Mouse (Mus musculus) ovary, postnatal 36 days (tissue): ENCODE measurements around the gene Hirip3.
A peak's percentile ranks its signal among the peaks of the same experiment; 100 is the strongest.

ENCODE experiments used
- DNase-seq: peaks from one replicate; pipeline ENCODE4 v3.0.0; 2022; ENCODE audit warnings: low spot score, mixed read lengths

The Hirip3 gene

DNA sequence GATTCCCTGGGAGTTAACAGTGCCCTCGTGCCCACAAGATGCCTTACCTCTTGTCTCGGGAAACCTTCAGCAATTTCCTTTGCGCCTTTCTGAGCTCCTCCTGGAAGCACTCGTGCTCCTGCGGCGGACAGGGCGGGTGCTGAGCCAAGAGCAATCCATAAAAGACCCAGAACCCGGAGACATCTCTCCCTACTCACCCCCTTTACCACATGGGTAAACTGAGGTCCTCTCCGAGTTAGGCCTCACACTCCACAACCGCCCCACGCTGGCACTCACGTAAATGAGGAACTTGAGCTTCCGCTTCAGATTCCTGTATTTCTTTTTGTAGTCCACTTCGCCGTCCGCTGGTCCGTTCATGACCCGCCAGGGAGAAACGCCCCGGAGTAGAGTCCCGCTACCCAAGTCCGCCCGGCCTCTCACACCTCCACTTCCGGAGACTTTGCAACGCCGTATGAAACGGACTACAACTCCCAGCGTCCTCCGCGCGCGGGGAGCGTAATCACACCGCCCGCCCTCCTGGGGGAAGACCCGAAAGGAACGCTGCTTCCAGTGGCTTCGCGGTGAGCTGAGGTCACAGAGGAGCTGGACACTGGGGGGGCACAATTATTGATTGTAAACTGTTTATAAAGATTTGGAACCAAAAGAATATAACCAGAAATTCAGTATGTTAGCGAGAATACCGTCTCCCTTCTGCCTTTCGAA lies at the start of gene Hirip3:
Gene Hirip3 (plus strand): TSS at position 544 of the 702 bp plus-strand sequence.
- peak; percentile 93 for DNase-seq

DNA sequence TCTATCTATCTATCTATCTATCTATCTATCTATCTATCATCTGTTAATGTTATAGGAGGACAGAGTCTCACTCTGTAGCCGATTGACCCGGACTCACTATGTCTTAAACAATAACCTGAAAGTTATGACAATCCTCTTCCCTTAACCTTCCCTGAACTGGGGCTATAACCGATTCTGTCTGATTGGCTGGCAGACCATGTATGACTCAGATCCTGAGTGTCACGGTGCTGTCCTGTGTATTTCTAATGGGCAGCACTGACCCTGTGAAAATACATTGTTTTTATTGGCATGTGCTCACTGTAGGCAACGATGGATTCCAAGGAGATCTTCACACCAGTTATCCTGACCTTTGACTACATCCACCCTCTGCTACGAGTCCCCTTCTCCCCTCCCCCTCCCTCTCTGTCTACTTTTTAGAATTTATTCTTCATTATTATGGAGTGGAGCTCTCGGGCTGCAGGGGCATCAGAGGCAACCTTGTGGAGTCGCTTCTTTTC lies 46.0 kb upstream of the Hirip3 start:
- no peak for DNase-seq

DNA sequence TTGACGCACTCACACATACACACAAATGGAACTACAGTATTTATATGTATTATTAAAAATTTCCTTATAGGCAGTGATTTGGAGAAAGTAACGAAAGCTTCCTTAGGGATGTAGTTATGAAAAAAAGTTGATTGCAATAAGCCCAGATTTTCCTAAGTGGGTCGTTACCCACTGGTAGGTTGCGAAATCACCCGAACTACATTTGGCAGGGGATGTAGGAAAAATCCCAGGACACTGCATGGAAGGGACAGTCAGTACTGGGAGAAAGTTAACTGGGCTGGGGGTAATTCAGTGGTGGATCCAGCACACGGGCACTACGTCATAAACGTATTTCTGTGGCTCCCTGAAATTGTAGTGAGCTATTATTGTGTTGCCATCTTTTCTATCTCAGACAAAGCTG lies 45.3 kb upstream of the Hirip3 start:
- no peak for DNase-seq

DNA sequence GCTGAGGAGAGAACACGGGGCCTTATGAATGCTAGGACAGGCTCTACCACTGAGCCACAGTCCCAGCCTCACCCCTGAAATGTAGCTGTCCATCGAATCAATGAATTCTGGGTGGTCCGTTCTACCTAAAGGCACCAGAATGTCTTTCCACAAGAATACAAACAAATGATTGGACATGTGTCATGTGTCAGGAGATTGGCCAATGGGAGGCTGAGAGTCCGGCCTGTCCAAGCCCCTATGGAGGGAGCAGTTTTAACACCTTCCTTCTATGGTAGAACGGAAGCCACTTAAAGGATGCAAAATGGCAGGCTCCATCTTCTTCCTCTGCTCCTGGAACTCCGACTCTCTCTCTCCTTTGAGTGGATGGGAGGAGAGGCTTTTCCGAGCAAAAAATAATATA lies 44.2 kb upstream of the Hirip3 start:
- no peak for DNase-seq

- no peak for DNase-seq
Observed at GRCm38 (mm10) chr7:126818818-126819217, 43.0 kb upstream of the Hirip3 start.

DNA sequence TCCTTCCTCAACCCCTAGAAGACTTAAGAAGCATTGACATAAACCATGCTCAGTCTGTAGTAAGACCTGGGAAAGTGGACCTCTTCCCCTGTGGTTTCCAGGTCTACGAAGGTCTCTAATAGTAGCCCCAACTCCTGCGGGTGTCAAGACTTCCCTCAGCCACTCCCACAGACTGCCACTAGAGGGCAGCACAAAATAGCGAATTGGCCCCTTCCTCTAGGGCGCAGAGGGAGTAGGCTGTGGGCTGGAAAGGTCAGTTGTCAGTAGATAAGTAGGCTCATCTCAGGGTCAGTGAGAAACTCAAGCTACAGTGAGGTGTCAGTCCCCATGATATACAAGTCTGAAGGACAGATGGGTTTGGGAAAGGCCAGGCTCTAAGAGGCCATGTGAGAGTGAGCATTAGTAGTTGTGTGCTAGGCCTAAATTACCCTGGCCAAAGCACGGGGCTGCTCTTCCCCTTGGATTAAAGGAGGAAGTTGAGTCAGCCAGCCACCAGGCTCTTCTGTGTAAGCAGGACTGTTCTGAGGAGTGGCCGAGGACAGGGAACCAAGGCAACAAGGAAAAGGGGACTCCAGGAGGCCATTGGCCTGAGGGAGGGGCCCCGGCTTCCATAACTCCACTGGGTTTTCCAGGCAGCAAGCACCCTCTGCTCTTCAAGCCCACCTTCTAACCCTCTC lies 39.8 kb upstream of the Hirip3 start:
- peak; percentile 78 for DNase-seq

- DNase-seq = no peak
Observed at GRCm38 (mm10) chr7:126822741-126823140, 39.0 kb upstream of the Hirip3 start.

- no peak for DNase-seq
Observed at GRCm38 (mm10) chr7:126823202-126823711, 38.5 kb upstream of the Hirip3 start.

GRCm38 (mm10) chr7:126823940-126824339 lies 37.8 kb upstream of the Hirip3 start:
- DNase-seq = no peak

- no peak for DNase-seq
Observed at GRCm38 (mm10) chr7:126825403-126825802, 36.4 kb upstream of the Hirip3 start.

GRCm38 (mm10) chr7:126825952-126826351 lies 35.8 kb upstream of the Hirip3 start:
- DNase-seq = no peak

- no peak for DNase-seq
Observed at GRCm38 (mm10) chr7:126831539-126831938, 30.2 kb upstream of the Hirip3 start, which contains the start of gene 4930451I11Rik. Gene 4930451I11Rik, minus strand, starts transcription at chr7:126831639.

- DNase-seq = peak; percentile 69
Observed at GRCm38 (mm10) chr7:126832036-126832598, 29.7 kb upstream of the Hirip3 start.

DNA sequence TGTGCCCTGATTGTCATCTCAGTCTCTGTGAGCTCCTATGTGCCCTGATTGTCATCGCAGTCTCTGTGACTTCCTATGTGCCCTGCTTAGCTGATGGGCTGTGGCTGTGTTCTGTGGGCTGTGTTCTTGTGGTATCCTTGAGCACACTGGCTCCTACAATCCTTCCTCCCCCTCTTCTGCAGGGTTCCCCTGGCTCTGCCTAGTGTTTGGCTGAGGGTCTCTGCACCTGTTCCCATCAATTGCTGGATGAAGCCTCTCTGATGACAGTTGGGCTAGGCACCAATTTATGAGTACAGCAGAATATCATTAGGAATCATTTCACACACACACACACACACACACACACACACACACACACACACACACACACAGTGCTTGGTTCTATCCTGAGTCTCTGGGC lies 28.5 kb upstream of the Hirip3 start:
- DNase-seq = no peak

DNA sequence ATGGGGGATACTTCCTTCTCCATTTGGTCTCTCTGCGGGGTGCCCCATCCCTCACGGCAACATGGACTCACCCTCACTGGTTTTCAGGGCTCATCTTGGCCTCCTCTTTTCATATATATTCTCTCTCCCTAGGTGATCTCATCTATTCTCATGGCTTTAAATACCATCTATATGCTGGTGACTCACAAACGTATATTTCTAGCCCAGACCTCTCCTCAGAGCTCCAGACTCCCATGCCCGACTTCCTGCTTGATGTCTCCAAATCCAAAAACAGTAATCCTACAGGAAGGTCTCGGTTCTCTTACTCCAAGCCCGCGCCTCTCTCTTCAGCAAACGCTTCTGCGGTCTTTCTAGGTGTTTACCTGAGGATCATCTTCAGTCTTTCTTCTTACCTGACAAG lies 18.5 kb upstream of the Hirip3 start:
- no peak for DNase-seq

DNA sequence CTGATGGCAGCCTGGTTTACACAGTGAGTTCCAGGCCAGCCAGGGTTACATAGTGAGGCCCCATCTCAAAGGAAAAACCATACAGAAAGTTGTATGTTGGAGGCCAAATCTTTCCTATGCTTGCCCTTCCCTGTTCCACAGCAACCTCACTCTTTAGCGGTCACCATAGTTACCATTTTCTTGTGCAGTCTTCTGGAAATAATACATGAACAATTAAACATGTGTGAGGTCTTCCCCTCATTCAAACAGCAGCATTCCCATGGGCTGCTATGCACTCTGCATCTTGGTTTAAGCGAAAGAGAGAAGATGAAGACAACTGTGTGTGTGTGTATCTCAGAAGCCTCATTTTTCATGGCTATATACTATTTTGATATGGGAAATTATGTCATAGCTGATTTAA lies 16.3 kb upstream of the Hirip3 start:
- no peak for DNase-seq

- DNase-seq = no peak
Observed at GRCm38 (mm10) chr7:126847116-126847420, 14.7 kb upstream of the Hirip3 start, which contains the start of gene Doc2a. Gene Doc2a, plus strand, starts transcription at chr7:126847416.

DNA sequence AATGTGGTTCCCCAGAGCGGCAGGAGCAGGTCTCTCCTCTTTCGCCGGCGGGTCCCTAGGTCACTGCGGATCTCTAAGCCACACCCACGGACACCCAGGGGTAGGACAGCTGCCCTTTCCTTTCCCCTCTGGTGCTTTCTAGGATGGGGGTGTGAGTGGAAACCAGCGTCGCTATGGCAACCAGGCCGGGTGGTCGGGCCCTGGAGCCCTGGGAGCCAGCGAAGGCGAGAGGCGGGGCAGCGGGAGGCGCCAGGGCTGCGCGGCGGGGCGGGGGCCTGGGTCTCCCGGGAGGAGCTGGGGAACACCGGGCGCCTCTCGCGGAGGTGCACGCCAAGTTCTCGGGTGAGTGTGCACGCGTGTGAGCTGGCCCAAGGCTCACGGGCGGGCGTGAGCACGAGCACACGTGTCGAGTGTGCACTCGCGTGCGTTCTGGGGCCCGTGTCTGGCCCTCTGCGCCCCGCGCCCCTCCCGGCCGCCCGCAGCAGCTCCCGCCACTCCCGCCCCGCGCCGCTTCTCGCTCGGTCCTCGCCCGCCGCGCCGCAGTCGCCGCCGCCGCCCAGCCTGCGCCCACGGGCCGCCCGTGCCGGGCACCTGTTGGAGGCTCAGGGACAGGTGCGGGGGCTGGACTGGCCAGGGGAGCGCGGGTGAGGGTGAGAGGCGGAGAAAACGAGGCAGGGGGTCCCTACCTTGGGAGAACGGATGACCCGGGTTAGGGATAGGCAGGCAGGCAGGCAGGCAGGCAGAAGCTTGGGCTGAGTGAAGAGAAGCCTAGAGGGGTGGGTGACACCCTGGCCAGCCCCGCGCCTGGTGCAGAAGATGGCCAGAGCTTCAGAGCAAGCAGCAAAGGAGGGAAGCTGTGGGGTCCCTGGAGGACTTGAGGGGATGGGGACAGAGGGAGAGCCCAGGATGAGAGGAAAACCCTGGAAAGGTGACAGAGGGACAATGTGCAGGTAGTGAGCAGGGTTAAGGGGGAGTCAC lies 14.1 kb upstream of the Hirip3 start:
- DNase-seq = peak; percentile 42

DNA sequence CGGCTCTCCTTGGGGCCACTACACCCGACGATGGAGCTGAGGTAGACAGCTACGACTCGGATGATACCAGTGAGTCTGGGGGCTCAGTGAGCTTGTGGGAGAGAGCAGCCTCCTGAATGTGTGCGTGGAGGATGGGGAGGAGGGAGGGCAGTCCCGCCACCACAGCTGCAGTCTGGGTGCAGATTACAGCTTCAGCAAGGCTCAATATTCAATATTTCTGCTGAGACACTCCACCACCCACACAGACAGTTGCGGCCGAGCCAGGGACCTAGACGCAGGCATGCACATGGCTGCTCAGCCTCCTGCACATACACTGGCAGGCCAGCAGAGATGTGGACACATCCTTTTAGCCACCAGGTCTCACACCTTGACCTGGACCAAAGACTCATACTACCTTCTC lies 13.0 kb upstream of the Hirip3 start:
- no peak for DNase-seq

DNA sequence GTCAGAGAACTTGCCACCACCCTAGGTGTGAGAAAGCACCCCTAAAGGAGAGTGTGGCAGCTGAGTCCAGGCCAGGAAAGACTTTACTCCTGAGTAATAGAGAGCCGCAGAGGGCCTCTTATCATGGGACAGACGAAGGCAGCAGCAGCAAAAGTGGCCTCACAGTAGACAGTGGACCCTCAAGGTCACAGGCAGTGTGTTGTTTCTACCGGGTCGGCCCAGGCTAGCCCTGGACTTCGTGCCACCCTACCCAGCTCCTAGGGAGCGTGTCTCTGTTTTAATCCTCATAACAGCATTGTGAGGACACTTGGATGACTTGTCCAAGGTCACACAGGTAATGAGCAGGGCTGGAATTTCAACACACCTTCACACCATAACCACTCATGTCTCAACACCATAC lies 11.6 kb upstream of the Hirip3 start:
- no peak for DNase-seq

DNA sequence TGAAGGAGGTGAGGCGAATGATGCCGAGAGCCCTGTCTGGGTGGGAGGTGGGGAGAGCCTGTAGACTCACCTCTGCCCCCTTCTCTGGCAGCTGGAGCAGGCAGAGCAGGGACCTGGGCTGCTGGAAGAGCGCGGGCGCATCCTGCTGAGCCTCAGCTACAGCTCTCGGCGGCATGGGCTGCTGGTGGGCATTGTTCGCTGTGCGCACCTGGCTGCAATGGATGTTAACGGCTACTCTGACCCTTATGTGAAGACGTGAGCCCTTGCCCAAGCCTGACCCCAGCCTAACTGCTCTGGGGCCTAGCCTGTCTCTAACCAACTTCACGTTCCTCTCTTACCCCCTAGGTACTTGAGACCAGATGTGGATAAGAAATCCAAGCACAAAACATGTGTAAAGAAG lies 10.6 kb upstream of the Hirip3 start:
- no peak for DNase-seq

GRCm38 (mm10) chr7:126853454-126853853 lies 8.3 kb upstream of the Hirip3 start:
- DNase-seq = no peak
